Mouse (Mus musculus): ENCODE data around the gene Ttc12.

DNA sequence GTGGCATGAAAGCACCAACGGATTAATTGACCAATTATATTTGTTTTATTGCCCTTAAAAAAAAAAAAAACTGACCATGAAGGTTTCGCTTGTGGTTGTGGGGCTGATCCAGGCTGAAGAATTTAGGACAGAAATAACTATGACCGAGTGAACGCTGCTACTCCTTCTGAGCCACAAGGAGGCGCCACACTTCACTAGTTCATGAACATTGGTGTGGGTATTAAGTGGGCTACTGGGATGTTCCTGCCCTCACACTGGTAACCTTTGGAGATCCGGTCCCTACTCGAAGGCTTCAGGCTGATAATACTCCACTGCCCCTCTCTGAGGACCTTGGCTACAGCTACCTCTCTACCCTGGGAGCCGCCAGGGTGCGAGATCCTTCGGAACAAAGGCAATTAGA lies 42.9 kb upstream of the Ttc12 start:
- TF ChIP-seq CTCF (IDR thresholded peaks at IDR 0.05; ENCODE audit: low read depth) (peak; percentile 54), EP300 (IDR thresholded peaks at IDR 0.05; ENCODE audit: low read depth) (no peak)

Data from heart, postnatal 0 days (tissue).